Mouse (Mus musculus) embryonic fibroblast, embryonic 13.5 days (primary cell): ENCODE data around the gene Smagp. TPM values are rescaled to one million over a fixed set of nuclear protein-coding genes. Genes with fewer than 3 reads are reported as not detected.
A peak's percentile ranks its signal among the peaks of the same experiment; 100 is the strongest.
"Not testable (repeated sequence)": the region's sequence is repeated elsewhere in the genome, so short reads cannot be mapped to it uniquely, and the experiment has no call there.

Experiments
- H3K27ac ChIP-seq: 2 replicates; pipeline ENCODE4 v1.5.1; 2012; ENCODE audit warnings: low read length, control low read depth, inconsistent platforms; ENCODE audit not compliant: insufficient read depth
- H3K4me1 ChIP-seq: 2 replicates; pipeline ENCODE4 v1.6.1; 2011; ENCODE audit warnings: low read length; ENCODE audit not compliant: control insufficient read depth, insufficient read depth
- H3K4me3 ChIP-seq: 2 replicates; pipeline ENCODE4 v1.5.1; 2011; ENCODE audit warnings: mild to moderate bottlenecking, control low read depth, low read length; ENCODE audit not compliant: insufficient read depth
- CTCF ChIP-seq: IDR thresholded peaks from 2 replicates; pipeline ENCODE4 v1.5.1; 2011; ENCODE audit warnings: mild to moderate bottlenecking, control low read depth, low read length, moderate library complexity, borderline replicate concordance; ENCODE audit not compliant: insufficient read depth
- POLR2A ChIP-seq: IDR thresholded peaks from 2 replicates; pipeline ENCODE4 v1.6.1; 2011; ENCODE audit warnings: low read depth, mild to moderate bottlenecking, control low read depth, low read length, moderate library complexity
- polyA plus RNA-seq: library from polyadenylated mRNA; stranded (reverse); fragments of >200 nt; gene quantifications from 2 replicates; pipeline ENCODE4 v1.2.4, GENCODE M21; 2011; ENCODE audit warnings: low read depth; ENCODE audit not compliant: missing spikeins, insufficient read length

The Smagp gene
- polyA plus RNA-seq, 1 experiment, result not detected

DNA sequence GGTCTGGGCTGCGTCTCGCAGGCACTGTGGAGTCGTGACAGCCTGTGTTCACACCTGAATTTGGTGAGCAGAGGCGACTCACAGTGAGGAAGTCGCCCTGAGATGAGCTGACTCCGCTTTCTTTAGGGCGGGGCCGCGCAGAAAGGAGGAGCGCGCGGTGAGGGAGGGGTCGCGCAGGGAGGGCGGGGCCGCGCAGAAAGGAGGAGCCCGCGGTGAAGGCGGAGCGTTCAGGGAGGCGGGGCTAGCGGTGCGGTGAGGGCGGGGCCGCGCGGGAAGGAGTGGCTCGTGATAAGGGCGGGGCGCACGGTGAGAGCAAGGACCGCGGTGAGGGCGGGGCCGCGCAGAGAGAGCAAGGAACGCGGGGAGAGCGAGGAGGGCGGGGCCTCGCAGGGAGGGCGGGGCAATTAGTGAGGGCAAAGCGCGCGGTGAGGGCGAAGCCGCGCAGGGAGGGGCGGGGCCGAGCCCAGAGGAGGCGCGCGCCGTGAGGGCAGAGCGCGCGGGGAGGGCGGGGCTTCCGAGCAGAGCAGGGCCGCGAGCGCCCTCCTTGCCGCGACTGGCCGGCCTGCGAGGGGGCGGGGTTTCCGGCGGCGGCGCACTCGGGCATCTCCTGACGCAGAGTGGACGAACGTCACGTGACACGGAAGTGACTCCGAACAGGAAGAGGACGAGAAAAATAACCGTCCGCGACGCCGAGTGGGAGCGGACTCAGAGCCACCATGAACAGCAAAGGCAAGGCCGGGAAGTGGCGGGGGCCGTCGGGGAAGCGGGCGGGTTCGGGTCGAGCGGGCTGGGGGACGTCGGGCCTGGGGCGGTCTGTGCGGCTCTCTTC lies 21.5 kb downstream of the Smagp start, which contains the start of gene Dazap2:
Gene Dazap2 (plus strand): TSS at position 354 of the 829 bp plus-strand sequence.
- Histone ChIP-seq H3K4me1 (peaks cover 5% of the 10 kb centered on the region; the same call in 1 of the 2 replicates), H3K27ac (0 out of 2 replicates have a peak within 1 kb of the TSS, but pooled peaks have one; percentile 6), H3K4me3 (peak within 1 kb of the TSS; percentile 82)
- TF ChIP-seq POLR2A (peak; percentile 97), CTCF (no peak)

DNA sequence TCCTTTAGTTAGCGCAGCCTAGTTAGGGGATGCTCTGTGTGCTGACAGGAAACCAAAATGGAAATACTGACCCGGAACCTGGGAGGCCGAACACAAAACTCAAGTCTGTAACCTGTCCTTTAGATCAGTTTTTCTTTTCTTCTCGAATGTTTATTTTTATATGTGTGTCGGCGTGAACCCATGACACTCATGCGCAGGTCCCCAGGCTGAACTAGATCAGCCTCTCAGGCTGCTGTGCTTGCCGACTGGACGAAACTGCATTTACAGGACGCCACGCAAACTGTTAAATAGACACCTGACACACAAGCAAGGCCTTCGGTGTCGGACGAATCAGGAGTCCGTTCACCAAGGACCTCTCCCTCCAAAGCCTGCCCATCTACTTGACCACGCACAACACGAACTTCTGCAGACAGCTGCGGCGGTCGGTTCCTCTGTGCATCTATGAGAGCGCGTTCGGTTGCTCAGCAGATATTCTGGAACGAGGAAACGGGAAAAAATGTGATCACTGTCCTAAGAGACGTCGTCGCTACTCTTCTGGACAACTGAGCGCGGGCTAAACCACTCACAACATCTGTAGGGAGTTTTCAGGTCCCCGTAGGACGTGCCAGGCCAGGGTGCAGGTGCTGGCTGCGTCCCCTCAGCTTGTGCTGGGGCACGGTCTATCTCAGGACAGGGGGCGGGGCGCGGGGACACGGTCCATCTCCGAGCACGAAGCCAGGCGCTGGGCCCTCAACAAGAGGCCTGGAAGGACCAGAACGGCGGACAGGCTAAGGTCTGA lies 22.3 kb downstream of the Smagp start:
- H3K4me1 ChIP-seq, result peaks cover 5% of the 10 kb centered on the region; the same call in 1 of the 2 replicates
- TF ChIP-seq POLR2A (no peak), CTCF (no peak)
- H3K4me3 ChIP-seq, result peak overlapping the region; percentile 57
- no peak overlapping the region for H3K27ac ChIP-seq

DNA sequence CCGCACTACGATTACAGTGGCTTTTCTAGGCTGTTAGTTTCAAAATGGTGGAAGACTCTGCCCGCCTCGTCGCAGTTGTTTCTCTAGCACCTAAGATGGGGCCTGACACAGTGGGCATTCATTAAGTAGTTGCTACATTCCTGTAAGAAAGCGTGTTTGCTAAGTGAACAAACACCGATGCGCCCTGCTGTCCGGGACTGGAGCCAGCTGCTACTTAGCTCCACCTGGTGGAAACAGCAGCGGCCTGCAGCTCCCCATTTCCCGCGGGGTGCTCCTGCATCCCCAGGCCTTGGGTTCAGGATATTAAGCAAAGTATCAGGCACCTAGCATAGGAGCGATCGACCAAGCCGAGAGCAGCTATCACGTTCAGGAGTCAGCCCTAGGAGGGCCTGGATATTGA lies 23.2 kb downstream of the Smagp start:
- no peak overlapping the region for H3K4me3 ChIP-seq
- H3K27ac ChIP-seq, result no peak overlapping the region
- peak; percentile 77 for TF ChIP-seq CTCF
- TF ChIP-seq POLR2A, result no peak
- H3K4me1 ChIP-seq, result peaks cover 5% of the 10 kb centered on the region; the same call in 1 of the 2 replicates

DNA sequence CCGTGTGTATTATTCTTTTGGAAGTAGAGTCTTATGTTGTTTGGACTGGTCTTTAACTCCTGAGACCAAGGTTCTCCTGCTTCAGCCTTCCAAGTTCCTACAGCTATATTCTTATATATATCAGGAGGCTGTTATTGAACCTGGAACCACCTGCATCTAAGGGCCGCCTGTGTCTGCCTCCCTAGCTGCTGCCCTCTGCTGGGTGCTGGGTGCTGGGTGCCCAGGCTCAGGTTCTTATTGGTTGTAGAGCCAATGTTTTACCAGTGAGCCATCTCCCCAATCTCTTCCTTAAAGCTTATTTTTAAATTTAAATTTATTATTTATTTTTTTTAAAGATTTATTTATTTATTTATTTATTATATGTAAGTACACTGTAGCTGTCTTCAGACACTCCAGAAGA lies 24.3 kb downstream of the Smagp start:
- TF ChIP-seq CTCF, result no peak
- no peak for TF ChIP-seq POLR2A
- Histone ChIP-seq H3K27ac (no peak overlapping the region), H3K4me1 (peaks cover 5% of the 10 kb centered on the region; the same call in 1 of the 2 replicates), H3K4me3 (no peak overlapping the region)

DNA sequence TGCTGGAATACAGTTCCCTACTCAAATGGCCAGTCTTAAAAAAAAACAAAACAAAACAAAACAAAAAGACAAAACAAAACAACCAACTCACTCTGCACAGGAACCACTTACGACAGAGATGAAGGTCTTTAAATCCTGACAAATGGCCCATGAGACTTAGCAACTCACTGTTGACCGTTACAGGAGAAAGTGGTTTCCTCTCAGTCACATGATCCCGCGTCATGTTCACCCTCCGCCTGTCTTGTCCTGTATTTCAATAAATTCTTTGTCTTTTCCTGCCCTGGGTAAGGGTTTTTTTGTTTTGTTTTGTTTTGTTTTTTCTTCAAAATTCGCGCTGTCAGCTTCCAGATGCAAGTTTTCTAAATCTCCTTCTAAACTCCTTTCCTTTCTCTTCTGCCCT lies 24.8 kb downstream of the Smagp start:
- H3K27ac ChIP-seq, result no peak overlapping the region
- peaks cover 5% of the 10 kb centered on the region; the same call in 1 of the 2 replicates for H3K4me1 ChIP-seq
- no peak overlapping the region for H3K4me3 ChIP-seq
- TF ChIP-seq CTCF (no peak), POLR2A (no peak)

DNA sequence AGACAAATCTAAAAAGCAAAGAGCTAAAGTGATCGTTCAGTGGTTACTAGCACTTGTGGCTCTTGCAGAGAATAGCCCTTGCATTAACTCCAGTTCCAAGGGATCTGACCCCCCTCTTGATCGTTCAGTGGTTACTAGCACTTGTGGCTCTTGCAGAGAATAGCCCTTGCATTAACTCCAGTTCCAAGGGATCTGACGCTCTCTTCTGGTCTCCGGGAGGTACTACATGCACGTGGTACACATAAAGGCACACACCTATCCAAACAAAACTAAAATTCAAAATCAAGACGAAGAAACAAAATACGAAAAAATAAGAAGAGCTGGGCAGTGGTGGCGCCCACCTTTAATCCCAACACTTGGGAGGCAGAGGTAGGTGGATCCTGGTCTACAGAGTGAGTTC lies 30.1 kb downstream of the Smagp start:
- not testable (repeated sequence) for H3K4me3 ChIP-seq, H3K27ac ChIP-seq

DNA sequence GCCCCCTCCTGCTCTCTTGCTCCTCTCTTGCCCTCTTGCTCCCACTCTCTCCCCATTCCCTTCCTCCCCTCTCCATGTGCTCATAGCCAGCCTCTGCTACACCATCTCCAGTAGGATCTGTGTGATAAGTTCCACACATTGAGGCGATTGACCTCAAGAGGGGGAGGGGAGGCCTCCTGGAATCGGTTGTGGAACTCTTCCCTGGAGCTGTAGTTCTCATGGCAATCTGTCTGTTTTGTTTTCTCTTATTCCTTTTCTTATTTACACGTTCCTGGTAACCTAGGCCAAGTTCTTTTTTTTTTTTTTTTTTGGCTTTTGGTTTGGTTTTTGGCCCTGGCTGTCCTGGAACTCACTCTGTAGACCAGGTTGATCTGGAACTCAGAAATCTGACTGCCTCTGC lies 35.1 kb downstream of the Smagp start:
- Histone ChIP-seq H3K4me3 (no peak overlapping the region), H3K4me1 (no peaks in the 10 kb centered on the region), H3K27ac (no peak overlapping the region)
- TF ChIP-seq POLR2A (no peak), CTCF (no peak)

More for the DNA sequence above, 30.1 kb downstream of the Smagp start:
- H3K4me1 ChIP-seq, result not testable (repeated sequence)

DNA sequence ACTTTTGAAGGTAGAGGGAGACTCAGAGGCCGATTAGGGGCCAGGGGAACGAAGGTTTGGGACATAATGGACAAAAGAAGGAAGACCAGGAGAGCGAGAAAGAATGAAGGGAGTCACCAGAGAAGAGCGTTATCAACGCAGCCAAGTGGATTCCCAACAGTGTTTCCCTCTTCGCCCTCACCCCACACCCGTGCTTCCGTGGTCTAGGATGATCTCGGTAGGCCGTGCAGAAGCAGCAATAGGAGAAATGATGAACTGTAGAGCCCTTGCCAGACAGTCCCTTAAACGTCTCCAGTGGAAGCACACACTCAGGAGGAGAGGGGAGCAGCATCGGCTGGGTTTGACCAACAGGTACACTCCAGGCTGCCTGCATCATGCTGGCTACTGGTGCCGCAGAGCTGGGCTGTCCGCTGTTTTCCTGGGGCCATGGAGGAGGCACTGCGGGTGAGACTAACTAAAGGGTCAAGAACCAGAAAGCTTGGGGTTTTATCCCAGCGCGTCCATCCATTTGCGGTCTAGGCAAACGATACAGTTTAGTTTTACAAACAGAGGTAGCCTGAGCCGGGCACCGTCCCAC lies 36.0 kb downstream of the Smagp start:
- Histone ChIP-seq H3K4me3 (no peak overlapping the region), H3K4me1 (no peaks in the 10 kb centered on the region)

DNA sequence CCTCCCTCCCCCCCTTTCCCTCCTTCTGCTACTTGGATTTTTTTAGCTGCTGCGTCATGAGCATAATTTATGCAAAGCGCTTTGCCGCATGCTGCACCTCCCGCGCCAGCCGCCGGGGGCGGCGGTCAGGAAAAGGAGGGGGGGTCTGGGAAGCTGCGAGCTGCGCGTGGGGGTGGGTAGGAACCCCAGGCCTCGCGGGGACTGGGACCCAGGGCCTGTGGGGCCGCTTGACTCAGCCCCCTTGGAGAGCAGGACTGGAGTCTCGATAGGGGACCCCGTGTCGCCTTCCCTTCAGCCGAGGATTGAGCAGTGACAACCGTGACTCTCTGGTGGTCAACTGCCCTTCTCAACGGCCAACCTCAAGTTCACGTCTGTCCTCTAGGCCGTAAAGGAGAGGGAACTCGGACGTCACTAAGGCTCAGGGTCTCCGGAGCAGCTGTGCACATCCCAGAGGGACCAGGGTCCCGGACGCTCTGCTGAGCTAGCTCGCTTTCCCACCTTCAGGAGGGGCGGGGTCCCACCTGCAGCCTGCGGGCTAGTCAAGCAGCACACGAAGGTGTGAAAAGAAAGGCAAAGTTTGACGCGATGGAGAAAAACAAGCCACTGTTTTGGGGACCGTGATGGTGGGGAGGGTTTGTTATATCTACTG lies 36.6 kb downstream of the Smagp start:
- TF ChIP-seq POLR2A, result no peak
- no peak for TF ChIP-seq CTCF
- no peaks in the 10 kb centered on the region for H3K4me1 ChIP-seq
- peak overlapping the region; percentile 46 for H3K4me3 ChIP-seq
- H3K27ac ChIP-seq, result no peak overlapping the region

More for the DNA sequence above, 36.0 kb downstream of the Smagp start:
- TF ChIP-seq CTCF (no peak), POLR2A (no peak)
- no peak overlapping the region for H3K27ac ChIP-seq
